Mouse (Mus musculus) embryonic fibroblast, embryonic 13.5 days (primary cell): ENCODE measurements at regions not wholly inside any gene's neighbourhood (a gene's known extent, or its start where the extent isn't known, plus 50 kb on each side); places are given as distances from the start of the nearest gene placed in this dataset.

Source experiments
- H3K27ac ChIP-seq: 2 replicates; pipeline ENCODE4 v1.5.1; 2012; ENCODE audit warnings: low read length, control low read depth, inconsistent platforms; ENCODE audit not compliant: insufficient read depth
- H3K4me1 ChIP-seq: 2 replicates; pipeline ENCODE4 v1.6.1; 2011; ENCODE audit warnings: low read length; ENCODE audit not compliant: control insufficient read depth, insufficient read depth
- H3K4me3 ChIP-seq: 2 replicates; pipeline ENCODE4 v1.5.1; 2011; ENCODE audit warnings: mild to moderate bottlenecking, control low read depth, low read length; ENCODE audit not compliant: insufficient read depth
- CTCF ChIP-seq: IDR thresholded peaks from 2 replicates; pipeline ENCODE4 v1.5.1; 2011; ENCODE audit warnings: mild to moderate bottlenecking, control low read depth, low read length, moderate library complexity, borderline replicate concordance; ENCODE audit not compliant: insufficient read depth
- POLR2A ChIP-seq: IDR thresholded peaks from 2 replicates; pipeline ENCODE4 v1.6.1; 2011; ENCODE audit warnings: low read depth, mild to moderate bottlenecking, control low read depth, low read length, moderate library complexity

- Histone ChIP-seq H3K4me3 (no peak overlapping the region), H3K4me1 (0 out of 2 replicates have a peak, but pooled peaks cover 6% of the 10 kb centered on the region), H3K27ac (peak overlapping the region; percentile 58)
- no peak for TF ChIP-seq CTCF
- TF ChIP-seq POLR2A, result peak; percentile 47
These were observed 581.5 kb upstream of the Klf4 start for GRCm38 (mm10) chr4:56113701-56114196.

GRCm38 (mm10) chr4:56112931-56113700 lies 580.9 kb upstream of the Klf4 start:
- 0 out of 2 replicates have a peak, but pooled peaks cover 6% of the 10 kb centered on the region for H3K4me1 ChIP-seq
- no peak overlapping the region for H3K4me3 ChIP-seq
- H3K27ac ChIP-seq, result peak overlapping the region; percentile 58
- TF ChIP-seq CTCF (no peak), POLR2A (no peak)

- no peak for TF ChIP-seq CTCF
- no peak for TF ChIP-seq POLR2A
- no peaks in the 10 kb centered on the region for H3K4me1 ChIP-seq
- H3K27ac ChIP-seq, result no peak overlapping the region
- H3K4me3 ChIP-seq, result no peak overlapping the region
These were observed 574.7 kb upstream of the Klf4 start for GRCm38 (mm10) chr4:56106962-56107361.

GRCm38 (mm10) chr4:56102314-56102713 lies 570.0 kb upstream of the Klf4 start:
- no peak overlapping the region for H3K27ac ChIP-seq
- no peak overlapping the region for H3K4me3 ChIP-seq
- no peaks in the 10 kb centered on the region for H3K4me1 ChIP-seq
- TF ChIP-seq POLR2A (no peak), CTCF (no peak)

GRCm38 (mm10) chr4:56090796-56091195 lies 558.5 kb upstream of the Klf4 start:
- TF ChIP-seq POLR2A (no peak), CTCF (no peak)
- Histone ChIP-seq H3K4me3 (no peak overlapping the region), H3K4me1 (no peaks in the 10 kb centered on the region; the same call in 1 of the 2 replicates), H3K27ac (no peak overlapping the region)

GRCm38 (mm10) chr4:56088701-56089100 lies 556.4 kb upstream of the Klf4 start:
- no peaks in the 10 kb centered on the region; the same call in 1 of the 2 replicates for H3K4me1 ChIP-seq
- no peak for TF ChIP-seq POLR2A
- no peak for TF ChIP-seq CTCF
- H3K4me3 ChIP-seq, result no peak overlapping the region
- H3K27ac ChIP-seq, result no peak overlapping the region

- no peak overlapping the region for H3K27ac ChIP-seq
- TF ChIP-seq POLR2A (no peak), CTCF (no peak)
- H3K4me1 ChIP-seq, result no peaks in the 10 kb centered on the region; the same call in 1 of the 2 replicates
- no peak overlapping the region for H3K4me3 ChIP-seq
These were observed 554.0 kb upstream of the Klf4 start for GRCm38 (mm10) chr4:56086306-56086705.

GRCm38 (mm10) chr4:56084205-56084604 lies 551.9 kb upstream of the Klf4 start:
- H3K27ac ChIP-seq, result no peak overlapping the region
- no peaks in the 10 kb centered on the region; the same call in 1 of the 2 replicates for H3K4me1 ChIP-seq
- H3K4me3 ChIP-seq, result no peak overlapping the region
- TF ChIP-seq POLR2A, result no peak
- TF ChIP-seq CTCF, result no peak

- Histone ChIP-seq H3K27ac (no peak overlapping the region), H3K4me3 (no peak overlapping the region), H3K4me1 (no peaks in the 10 kb centered on the region)
- TF ChIP-seq POLR2A, result no peak
- no peak for TF ChIP-seq CTCF
These were observed 550.1 kb upstream of the Klf4 start for GRCm38 (mm10) chr4:56082411-56082810.

- TF ChIP-seq POLR2A, result no peak
- TF ChIP-seq CTCF, result no peak
- no peak overlapping the region for H3K4me3 ChIP-seq
- no peaks in the 10 kb centered on the region for H3K4me1 ChIP-seq
- H3K27ac ChIP-seq, result no peak overlapping the region
These were observed 548.7 kb upstream of the Klf4 start for GRCm38 (mm10) chr4:56080960-56081359.
